Mouse (Mus musculus) heart, postnatal 14 days (tissue): ENCODE measurements around the gene 1700021F07Rik. TPM values are rescaled to one million over a fixed set of nuclear protein-coding genes. Genes with fewer than 3 reads are reported as not detected.

ENCODE experiments used
- DNase-seq, 2 experiments: peaks; one replicate each; pipeline ENCODE4 v3.0.0; 2021 to 2022
- intact Hi-C: fragments of 180-260 bp; cut with DNase I; formaldehyde crosslinking; loops from one replicate; pipeline ENCODE4 v1.15.1; 2025
- total RNA-seq, 2 experiments: library from RNA; stranded (reverse); gene quantifications; 2 replicates each; pipeline ENCODE4 v1.2.3; 2021

1700021F07Rik gene
- total RNA-seq, 2 experiments from 2014 or later = not detected

- DNase-seq = no peak
- intact Hi-C loops = no loop called here
These were observed 36.5 kb downstream of the 1700021F07Rik start for GRCm38 (mm10) chr2:173558754-173559396.

GRCm38 (mm10) chr2:173561851-173562442 is 39.6 kb downstream of the 1700021F07Rik start:
- intact Hi-C loops = loop anchor here (1.0 to 5.0 kb wide), 5 partner anchors 376 to 1340 kb away; partner anchors contain the start of gene Gnas
- DNase-seq = peak; percentile 73 to 83

- no peak for DNase-seq
- intact Hi-C loops = loop anchor here (5.0 kb wide), 3 partner anchors 719 to 1339 kb away; partner anchors contain the start of gene Gnas
These were observed 41.0 kb downstream of the 1700021F07Rik start for GRCm38 (mm10) chr2:173563336-173563735.

GRCm38 (mm10) chr2:173564179-173564578 is 41.8 kb downstream of the 1700021F07Rik start:
- DNase-seq = no peak
- intact Hi-C loops = loop anchor here (5.0 kb wide), 3 partner anchors 718 to 1338 kb away; partner anchors contain the start of gene Gnas

Other genes starting within 250 kb of the 1700021F07Rik start
- gene Pmepa1, start 246.1 kb upstream of the 1700021F07Rik start, total RNA-seq = 10 to 100 TPM; 32.4 to 32.5 TPM
- gene Ankrd60, start 55.8 kb downstream of the 1700021F07Rik start, total RNA-seq = not detected
- gene Rab22a, start 137.2 kb downstream of the 1700021F07Rik start, total RNA-seq = 10 to 100 TPM; 30.1 to 30.2 TPM
- not detected for gene 1700010B08Rik, start 196.8 kb downstream of the 1700021F07Rik start, total RNA-seq
- gene Vapb, start 214.9 kb downstream of the 1700021F07Rik start, total RNA-seq = 100 to 1,000 TPM in 1 of 2 experiments, 10 to 100 TPM in 1; 94.2 to 109 TPM